Mouse (Mus musculus) layer of hippocampus, adult 18-20 months (tissue): ENCODE measurements around the gene Lgi1. TPM values are rescaled to one million over a fixed set of nuclear protein-coding genes. Genes with fewer than 3 reads are reported as not detected.

Experiments
- total RNA-seq, 2 experiments: library from RNA; stranded (reverse); gene quantifications; 2 replicates each; pipeline ENCODE4 v1.2.3; 2021

Gene Lgi1
- total RNA-seq, 2 experiments from 2014 or later, result 169 to 170 TPM

Other genes starting within 250 kb of the Lgi1 start
- gene Myof, start 221.0 kb upstream of the Lgi1 start, total RNA-seq, result 1 to 10 TPM; 3.3 to 4.3 TPM
- gene Cep55, start 209.5 kb upstream of the Lgi1 start, total RNA-seq, result under 1 TPM; 0.28 to 0.32 TPM
- not detected for gene Ffar4, start 167.5 kb upstream of the Lgi1 start, total RNA-seq
- gene Rbp4, start 139.3 kb upstream of the Lgi1 start, total RNA-seq, result 10 to 100 TPM; 11.3 to 12.4 TPM
- under 1 TPM; 0.20 TPM for gene Pde6c, start 131.8 kb upstream of the Lgi1 start, total RNA-seq
- gene Fra10ac1, start 40.4 kb upstream of the Lgi1 start, total RNA-seq, result 10 to 100 TPM; 17.5 to 18.1 TPM
- 1 to 10 TPM; 1.4 to 1.9 TPM for gene Slc35g1, start 131.4 kb downstream of the Lgi1 start, total RNA-seq
- gene Plce1, start 216.6 kb downstream of the Lgi1 start, total RNA-seq, result 10 to 100 TPM; 11.9 to 13.7 TPM